ENCODE assay signal across 11 mouse cellular contexts in genomic region chr15:98614551-98614950, GRCm38 (mm10). TPM values are rescaled to one million over a fixed set of nuclear protein-coding genes. Genes with fewer than 3 reads are reported as not detected.
DNase-seq lines count a peak whose midpoint lies in the region; ATAC-seq and TF ChIP-seq lines count a peak whose summit lies in the region.
"Had no signal": no experiment of that assay in that cellular context is flagged by ENCODE, and none has a peak within 500 bp of the region (broad histone marks: within the 10 kb centered on the region; RNA-seq: fewer than 3 reads in every experiment).

No protein-coding gene starts in this region.

- H3K27ac ChIP-seq in forebrain, embryonic 14.5 days (ENCODE audit: low read depth, low read length), result no peak overlapping the region
- H3K27ac ChIP-seq in forebrain, embryonic 10.5 days, result no peak overlapping the region
- H3K27ac ChIP-seq in layer of hippocampus, adult 2 months, result no peak overlapping the region
- H3K27ac ChIP-seq: liver, embryonic 14.5 days had no signal

- no peaks in the 10 kb centered on the region for H3K4me1 ChIP-seq in forebrain, embryonic 14.5 days (ENCODE audit: control insufficient read depth, insufficient read depth, low read length)
- H3K4me1 ChIP-seq in forebrain, embryonic 10.5 days, result peaks cover 36% of the 10 kb centered on the region

- peak; percentile 50 for DNase-seq in forebrain, embryonic 14.5 days (ENCODE audit: low spot score)
- DNase-seq in forebrain, embryonic 10.5 days (ENCODE audit: extremely low spot score, low spot score), result no peak
- peak; percentile 33 for DNase-seq in ovary, postnatal 36 days (ENCODE audit: low spot score)
- no peak for DNase-seq in ovary, postnatal 10 days (ENCODE audit: low spot score)
- DNase-seq in kidney, postnatal 10 days, result peak; percentile 79
- DNase-seq in layer of hippocampus, adult 2 months (ENCODE audit: low spot score in 2 of 2), result no peak
- no peak for DNase-seq in layer of hippocampus, postnatal 36 days
- DNase-seq: gastrocnemius, postnatal 14 days had no signal

- TF ChIP-seq CTCF in layer of hippocampus, adult 2 months (conservative IDR thresholded peaks at IDR 0.05), result no peak

- H3K36me3 ChIP-seq in forebrain, embryonic 14.5 days (ENCODE audit: control insufficient read depth, insufficient read depth, low read length), result no peaks in the 10 kb centered on the region
- H3K36me3 ChIP-seq in forebrain, embryonic 10.5 days (replicated peaks), result no peaks in the 10 kb centered on the region

- H3K27me3 ChIP-seq in forebrain, embryonic 14.5 days (replicated peaks; ENCODE audit: control insufficient read depth, insufficient read depth, low read length), result no peaks in the 10 kb centered on the region
- H3K27me3 ChIP-seq in forebrain, embryonic 10.5 days (ENCODE audit: poor library complexity, severe bottlenecking), result peaks cover 35% of the 10 kb centered on the region

- whole genome bisulfite sequencing in forebrain, embryonic 14.5 days, result 40% methylated on average over 9 of the region's 9 CpGs
- WGBS in forebrain, embryonic 10.5 days, result 82% methylated on average over 9 of the region's 9 CpGs

- no peak overlapping the region for H3K4me2 ChIP-seq in forebrain, embryonic 14.5 days (ENCODE audit: low read length)

- no peak overlapping the region for H3K4me3 ChIP-seq in forebrain, embryonic 14.5 days (ENCODE audit: low read depth, low read length)
- H3K4me3 ChIP-seq in forebrain, embryonic 10.5 days, result no peak overlapping the region
- no peak overlapping the region for H3K4me3 ChIP-seq in layer of hippocampus, adult 2 months

- 0 out of 2 replicates have a peak overlapping the region, but pooled peaks have one; percentile 25 for H3K9ac ChIP-seq in forebrain, embryonic 14.5 days (ENCODE audit: low read length)
- H3K9ac ChIP-seq: liver, embryonic 14.5 days had no signal

- H3K9me3 ChIP-seq in forebrain, embryonic 14.5 days (replicated peaks; ENCODE audit: control insufficient read depth, low read length), result no peaks in the 10 kb centered on the region
- H3K9me3 ChIP-seq in forebrain, embryonic 10.5 days, result no peaks in the 10 kb centered on the region

- no peak for ATAC-seq in forebrain, embryonic 14.5 days
- ATAC-seq in inflammation-experienced regulatory T-cells, adult 6 months, result no peak

RNA-seq across cellular contexts. Expression of gene Adcy6, which starts 4.7 kb away (rescaled TPM):
- 6.4 and 10.4 TPM in 2 replicates for polyA plus RNA-seq in forebrain, embryonic 14.5 days (2014; fragmentation: Nextera tagmentation; extraction: Ambion mirVana)
- 9.4 and 11.9 TPM in 2 replicates for polyA plus RNA-seq in forebrain, embryonic 10.5 days (2016; fragmentation: Nextera tagmentation; extraction: Ambion mirVana)
- polyA plus RNA-seq in inflammation-experienced regulatory T-cells, adult 6 months (2017; shearing (Covaris generic)), result under 1 TPM in 2 of 3 experiments, not detected in 1; 0.28 to 0.44 TPM
- 10 to 100 TPM; 49.6 to 52.4 TPM for total RNA-seq in layer of hippocampus, adult 2 months (2021)
- 10 to 100 TPM; 43.7 to 48.8 TPM for total RNA-seq in layer of hippocampus, postnatal 36 days (2021)

RNA-seq across cellular contexts. Expression of gene Cacnb3, which starts 16.1 kb away (rescaled TPM):
- 75.9 and 95.4 TPM in 2 replicates for polyA plus RNA-seq in forebrain, embryonic 14.5 days (2014; fragmentation: Nextera tagmentation; extraction: Ambion mirVana)
- polyA plus RNA-seq in forebrain, embryonic 10.5 days (2016; fragmentation: Nextera tagmentation; extraction: Ambion mirVana), result 19.9 and 21.7 TPM in 2 replicates
- under 1 TPM in 2 of 3 experiments, not detected in 1; 0.30 to 0.38 TPM for polyA plus RNA-seq in inflammation-experienced regulatory T-cells, adult 6 months (2017; shearing (Covaris generic))
- 100 to 1,000 TPM; 207 to 212 TPM for total RNA-seq in layer of hippocampus, adult 2 months (2021)
- 100 to 1,000 TPM; 198 to 206 TPM for total RNA-seq in layer of hippocampus, postnatal 36 days (2021)
- total RNA-seq: neutrophil, adult 5-6 weeks had no signal

RNA-seq across cellular contexts. Expression of gene 4930415O20Rik, which starts 43.7 kb away (rescaled TPM):
- not detected in 2 replicates for polyA plus RNA-seq in forebrain, embryonic 14.5 days (2014; fragmentation: Nextera tagmentation; extraction: Ambion mirVana)
- 0.29 TPM in 1 of 2 replicates, not detected in the other for polyA plus RNA-seq in forebrain, embryonic 10.5 days (2016; fragmentation: Nextera tagmentation; extraction: Ambion mirVana)
- not detected for polyA plus RNA-seq in inflammation-experienced regulatory T-cells, adult 6 months (2017; shearing (Covaris generic))
- not detected for total RNA-seq in layer of hippocampus, adult 2 months (2021)
- total RNA-seq in layer of hippocampus, postnatal 36 days (2021), result not detected
- total RNA-seq: neutrophil, adult 5-6 weeks had no signal
- polyA plus RNA-seq: liver, embryonic 14.5 days had no signal

RNA-seq across cellular contexts. Expression of gene Ccnt1, which starts 43.8 kb away (rescaled TPM):
- 51.3 and 61.7 TPM in 2 replicates for polyA plus RNA-seq in forebrain, embryonic 14.5 days (2014; fragmentation: Nextera tagmentation; extraction: Ambion mirVana)
- 59.8 and 62.0 TPM in 2 replicates for polyA plus RNA-seq in forebrain, embryonic 10.5 days (2016; fragmentation: Nextera tagmentation; extraction: Ambion mirVana)
- polyA plus RNA-seq in inflammation-experienced regulatory T-cells, adult 6 months (2017; shearing (Covaris generic)), result 10 to 100 TPM; 69.3 to 99.2 (median 86.3) TPM
- 10 to 100 TPM; 43.8 to 48.3 TPM for total RNA-seq in layer of hippocampus, adult 2 months (2021)
- 10 to 100 TPM; 37.5 to 49.6 TPM for total RNA-seq in layer of hippocampus, postnatal 36 days (2021)

RNA-seq across cellular contexts. Expression of gene Ddx23, which starts 48.1 kb away (rescaled TPM):
- polyA plus RNA-seq in forebrain, embryonic 14.5 days (2014; fragmentation: Nextera tagmentation; extraction: Ambion mirVana), result 18.2 and 24.3 TPM in 2 replicates
- 27.3 and 28.5 TPM in 2 replicates for polyA plus RNA-seq in forebrain, embryonic 10.5 days (2016; fragmentation: Nextera tagmentation; extraction: Ambion mirVana)
- 10 to 100 TPM; 15.4 to 37.0 (median 37.0) TPM for polyA plus RNA-seq in inflammation-experienced regulatory T-cells, adult 6 months (2017; shearing (Covaris generic))
- 10 to 100 TPM; 79.7 to 87.4 TPM for total RNA-seq in layer of hippocampus, adult 2 months (2021)
- 10 to 100 TPM; 87.5 to 92.0 TPM for total RNA-seq in layer of hippocampus, postnatal 36 days (2021)

Comparison
In these comparisons a context has a peak if more than half of its experiments do, and no peak if none do; other contexts are left out.
1. DNase-seq: peak in forebrain, embryonic 14.5 days (single experiment), ovary, postnatal 36 days (single experiment) and kidney, postnatal 10 days (single experiment); none in forebrain, embryonic 10.5 days (single experiment), ovary, postnatal 10 days (single experiment), layer of hippocampus, adult 2 months (0 of 2) and layer of hippocampus, postnatal 36 days (0 of 2).
2. RNA of gene Cacnb3, which starts 16.1 kb away (polyA plus RNA-seq): 75.9 to 95.4 TPM in forebrain, embryonic 14.5 days and 19.9 to 21.7 TPM in forebrain, embryonic 10.5 days; 0.30 to 0.38 TPM in inflammation-experienced regulatory T-cells, adult 6 months; every median in the first group is over 10 times any median in the second.